Mouse (Mus musculus): ENCODE results near the gene Ankrd13d. TPM values are rescaled to one million over a fixed set of nuclear protein-coding genes. Genes with fewer than 3 reads are reported as not detected.

Gene Ankrd13d
- polyA plus RNA-seq, 1 experiment: 2.2 TPM

DNA sequence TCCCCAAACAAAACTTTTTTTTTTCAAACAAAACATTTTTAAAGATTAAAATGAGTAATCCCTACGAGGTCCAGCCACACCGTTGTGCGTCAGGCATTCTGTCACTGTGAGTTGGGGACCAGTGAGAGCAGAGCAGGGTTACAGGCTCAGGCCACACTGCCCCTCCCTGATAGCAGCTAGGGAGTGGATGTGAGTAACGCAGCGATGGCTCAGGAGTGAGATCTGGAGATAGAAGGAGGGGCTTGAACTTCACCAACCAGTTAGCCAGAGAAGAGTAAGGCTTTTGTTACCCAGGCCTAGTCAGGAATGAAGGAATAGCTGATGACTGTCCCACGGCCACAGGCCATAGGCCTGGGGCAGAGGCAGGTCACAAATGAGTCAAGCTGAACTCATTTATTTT is 38.2 kb downstream of the Ankrd13d start:
- no peaks in the 10 kb centered on the region for H3K36me3 ChIP-seq (ENCODE audit: control insufficient read depth, insufficient read depth)
- no peak for TF ChIP-seq MYOD1 (IDR thresholded peaks at IDR 0.05; ENCODE audit: control insufficient read depth, insufficient read length, low read depth)
- no peak for TF ChIP-seq CEBPB (IDR thresholded peaks at IDR 0.05; ENCODE audit: low read depth)
- TF ChIP-seq FOSL1 (IDR thresholded peaks at IDR 0.05; ENCODE audit: insufficient read depth, low read length, poor library complexity, severe bottlenecking): peak; percentile 12
- no peak for TF ChIP-seq USF1 (IDR thresholded peaks at IDR 0.05; ENCODE audit: low read depth)
- TF ChIP-seq CTCF (IDR thresholded peaks at IDR 0.05; ENCODE audit: control insufficient read depth, insufficient read depth, insufficient read length): no peak
- no peak for TF ChIP-seq MYOG (IDR thresholded peaks at IDR 0.05; ENCODE audit: control insufficient read depth, extremely low read depth, insufficient read length)
- no peak for TF ChIP-seq MAX (IDR thresholded peaks at IDR 0.05)
- H3K79me3 ChIP-seq (ENCODE audit: low read depth): no peaks in the 10 kb centered on the region
- no peak overlapping the region for H3K4me3 ChIP-seq (ENCODE audit: insufficient read depth, poor library complexity, severe bottlenecking)
- no peaks in the 10 kb centered on the region for H3K27me3 ChIP-seq (ENCODE audit: control insufficient read depth, insufficient read depth, insufficient read length)
- H3K79me2 ChIP-seq (ENCODE audit: control insufficient read depth, insufficient read depth): no peaks in the 10 kb centered on the region
- no peak overlapping the region for H3ac ChIP-seq (ENCODE audit: control insufficient read depth, insufficient read length, low read depth)

DNA sequence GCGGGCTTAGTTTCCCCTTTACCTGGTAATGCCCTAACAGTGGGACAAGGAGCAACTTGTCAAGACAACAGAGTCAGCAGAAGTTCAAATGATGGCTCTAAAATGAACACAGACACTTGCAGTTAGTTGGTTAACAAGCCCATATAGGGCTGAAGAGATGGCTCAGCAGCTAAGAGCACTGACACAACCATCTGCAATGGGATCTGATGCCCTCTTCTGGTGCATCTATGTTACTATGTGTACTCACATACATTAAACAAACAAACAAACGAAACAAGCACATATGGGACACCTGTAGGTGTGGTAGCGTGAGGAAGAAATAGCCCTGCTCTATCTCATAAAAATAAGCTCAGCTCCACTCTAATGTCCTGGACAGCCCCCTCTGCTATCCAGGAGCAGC is 40.5 kb downstream of the Ankrd13d start:
- no peak overlapping the region for H3ac ChIP-seq (ENCODE audit: control insufficient read depth, insufficient read length, low read depth)
- no peaks in the 10 kb centered on the region for H3K79me3 ChIP-seq (ENCODE audit: low read depth)
- TF ChIP-seq CTCF (IDR thresholded peaks at IDR 0.05; ENCODE audit: control insufficient read depth, insufficient read depth, insufficient read length) (no peak), MYOD1 (IDR thresholded peaks at IDR 0.05; ENCODE audit: control insufficient read depth, insufficient read length, low read depth) (no peak), CEBPB (IDR thresholded peaks at IDR 0.05; ENCODE audit: low read depth) (no peak), FOSL1 (IDR thresholded peaks at IDR 0.05; ENCODE audit: insufficient read depth, low read length, poor library complexity, severe bottlenecking) (no peak), MAX (IDR thresholded peaks at IDR 0.05) (no peak), USF1 (IDR thresholded peaks at IDR 0.05; ENCODE audit: low read depth) (no peak), MYOG (IDR thresholded peaks at IDR 0.05; ENCODE audit: control insufficient read depth, extremely low read depth, insufficient read length) (no peak)

DNA sequence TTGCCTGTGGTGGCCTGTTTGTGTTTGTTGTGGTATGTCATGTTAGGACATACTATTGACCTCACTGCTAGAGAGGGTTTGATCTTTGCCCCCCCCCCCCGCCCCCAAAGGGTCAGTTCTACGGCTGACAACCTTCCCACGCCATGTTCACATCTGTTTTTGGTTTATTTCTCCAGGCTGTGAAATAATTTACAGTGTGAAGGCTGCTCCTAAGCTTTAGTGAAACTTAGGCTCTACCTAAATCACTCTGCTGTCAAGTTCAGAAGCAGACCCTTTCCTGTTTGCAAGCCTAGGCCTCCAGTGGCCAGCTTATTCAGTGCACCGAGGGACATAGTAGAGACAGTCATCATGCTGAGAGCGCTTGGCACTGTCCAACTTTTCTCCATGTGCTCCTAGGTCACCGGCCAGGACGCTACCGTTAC is 42.7 kb downstream of the Ankrd13d start:
- Histone ChIP-seq H3K36me3 (ENCODE audit: control insufficient read depth, insufficient read depth) (no peaks in the 10 kb centered on the region), H3K79me3 (ENCODE audit: low read depth) (no peaks in the 10 kb centered on the region), H3K79me2 (ENCODE audit: control insufficient read depth, insufficient read depth) (no peaks in the 10 kb centered on the region), H3ac (ENCODE audit: control insufficient read depth, insufficient read length, low read depth) (no peak overlapping the region), H3K27me3 (ENCODE audit: control insufficient read depth, insufficient read depth, insufficient read length) (no peaks in the 10 kb centered on the region), H3K4me3 (ENCODE audit: insufficient read depth, poor library complexity, severe bottlenecking) (no peak overlapping the region)
- TF ChIP-seq USF1 (IDR thresholded peaks at IDR 0.05; ENCODE audit: low read depth): no peak
- no peak for TF ChIP-seq MAX (IDR thresholded peaks at IDR 0.05)
- TF ChIP-seq CTCF (IDR thresholded peaks at IDR 0.05; ENCODE audit: control insufficient read depth, insufficient read depth, insufficient read length): no peak
- TF ChIP-seq MYOG (IDR thresholded peaks at IDR 0.05; ENCODE audit: control insufficient read depth, extremely low read depth, insufficient read length): no peak
- no peak for TF ChIP-seq MYOD1 (IDR thresholded peaks at IDR 0.05; ENCODE audit: control insufficient read depth, insufficient read length, low read depth)
- no peak for TF ChIP-seq FOSL1 (IDR thresholded peaks at IDR 0.05; ENCODE audit: insufficient read depth, low read length, poor library complexity, severe bottlenecking)
- no peak for TF ChIP-seq CEBPB (IDR thresholded peaks at IDR 0.05; ENCODE audit: low read depth)

More for the DNA sequence above, 40.5 kb downstream of the Ankrd13d start:
- Histone ChIP-seq H3K79me2 (ENCODE audit: control insufficient read depth, insufficient read depth) (no peaks in the 10 kb centered on the region), H3K4me3 (ENCODE audit: insufficient read depth, poor library complexity, severe bottlenecking) (no peak overlapping the region), H3K36me3 (ENCODE audit: control insufficient read depth, insufficient read depth) (no peaks in the 10 kb centered on the region), H3K27me3 (ENCODE audit: control insufficient read depth, insufficient read depth, insufficient read length) (no peaks in the 10 kb centered on the region)

DNA sequence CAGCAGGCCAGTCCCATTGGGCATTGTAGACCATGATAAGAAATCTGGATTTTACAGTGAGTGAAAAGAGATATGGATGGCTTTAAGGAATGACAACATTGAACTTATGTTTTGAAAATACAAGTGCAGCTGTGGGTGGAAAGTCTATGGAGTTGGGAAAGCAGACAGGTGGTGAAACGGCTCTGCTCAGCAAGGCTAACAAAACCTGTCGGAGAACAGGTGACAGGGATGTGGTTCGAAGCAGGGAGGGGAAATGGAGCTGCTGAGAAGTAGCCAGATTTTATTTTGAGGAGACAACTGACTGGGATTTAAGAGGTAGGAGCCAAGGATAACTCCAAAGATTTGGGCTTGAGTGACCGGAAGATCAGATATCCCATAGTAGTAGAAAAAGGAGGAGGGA is 48.4 kb downstream of the Ankrd13d start:
- H3K36me3 ChIP-seq (ENCODE audit: control insufficient read depth, insufficient read depth): no peaks in the 10 kb centered on the region
- no peak for TF ChIP-seq MYOD1 (IDR thresholded peaks at IDR 0.05; ENCODE audit: control insufficient read depth, insufficient read length, low read depth)
- no peak for TF ChIP-seq CTCF (IDR thresholded peaks at IDR 0.05; ENCODE audit: control insufficient read depth, insufficient read depth, insufficient read length)
- no peak for TF ChIP-seq FOSL1 (IDR thresholded peaks at IDR 0.05; ENCODE audit: insufficient read depth, low read length, poor library complexity, severe bottlenecking)
- TF ChIP-seq USF1 (IDR thresholded peaks at IDR 0.05; ENCODE audit: low read depth): no peak
- TF ChIP-seq CEBPB (IDR thresholded peaks at IDR 0.05; ENCODE audit: low read depth): no peak
- TF ChIP-seq MYOG (IDR thresholded peaks at IDR 0.05; ENCODE audit: control insufficient read depth, extremely low read depth, insufficient read length): no peak
- no peak for TF ChIP-seq MAX (IDR thresholded peaks at IDR 0.05)
- H3K4me3 ChIP-seq (ENCODE audit: insufficient read depth, poor library complexity, severe bottlenecking): no peak overlapping the region
- no peaks in the 10 kb centered on the region for H3K79me3 ChIP-seq (ENCODE audit: low read depth)
- no peaks in the 10 kb centered on the region for H3K27me3 ChIP-seq (ENCODE audit: control insufficient read depth, insufficient read depth, insufficient read length)
- peaks cover 12% of the 10 kb centered on the region for H3K79me2 ChIP-seq (ENCODE audit: control insufficient read depth, insufficient read depth)
- no peak overlapping the region for H3ac ChIP-seq (ENCODE audit: control insufficient read depth, insufficient read length, low read depth)

DNA sequence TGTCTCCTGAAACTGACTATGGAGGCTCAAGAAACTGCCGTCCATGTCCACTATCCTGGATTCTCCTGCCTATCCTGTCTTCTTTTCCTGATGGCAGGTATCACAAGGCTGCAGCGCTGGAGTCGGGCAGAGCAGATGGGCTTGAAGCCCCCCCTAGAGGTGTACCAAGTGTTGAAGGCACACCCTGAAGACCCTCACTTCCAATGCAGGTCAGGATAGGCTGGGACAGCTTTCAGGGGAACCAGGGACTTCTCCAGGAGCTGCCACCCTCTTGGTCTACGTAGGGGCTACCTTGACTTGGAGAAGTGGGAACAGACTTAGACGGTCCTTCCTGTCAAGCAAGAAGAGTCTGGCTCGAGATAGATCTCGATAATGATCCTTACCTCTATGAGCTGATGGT is 50.3 kb downstream of the Ankrd13d start:
- Histone ChIP-seq H3K36me3 (ENCODE audit: control insufficient read depth, insufficient read depth) (no peaks in the 10 kb centered on the region), H3K27me3 (ENCODE audit: control insufficient read depth, insufficient read depth, insufficient read length) (no peaks in the 10 kb centered on the region), H3K4me3 (ENCODE audit: insufficient read depth, poor library complexity, severe bottlenecking) (peak overlapping the region; percentile 35), H3K79me2 (ENCODE audit: control insufficient read depth, insufficient read depth) (peaks cover 12% of the 10 kb centered on the region), H3ac (ENCODE audit: control insufficient read depth, insufficient read length, low read depth) (peak overlapping the region; percentile 21), H3K79me3 (ENCODE audit: low read depth) (no peaks in the 10 kb centered on the region)
- TF ChIP-seq MAX (IDR thresholded peaks at IDR 0.05) (no peak), USF1 (IDR thresholded peaks at IDR 0.05; ENCODE audit: low read depth) (no peak), CEBPB (IDR thresholded peaks at IDR 0.05; ENCODE audit: low read depth) (no peak), MYOD1 (IDR thresholded peaks at IDR 0.05; ENCODE audit: control insufficient read depth, insufficient read length, low read depth) (no peak), MYOG (IDR thresholded peaks at IDR 0.05; ENCODE audit: control insufficient read depth, extremely low read depth, insufficient read length) (no peak), CTCF (IDR thresholded peaks at IDR 0.05; ENCODE audit: control insufficient read depth, insufficient read depth, insufficient read length) (no peak), FOSL1 (IDR thresholded peaks at IDR 0.05; ENCODE audit: insufficient read depth, low read length, poor library complexity, severe bottlenecking) (no peak)

DNA sequence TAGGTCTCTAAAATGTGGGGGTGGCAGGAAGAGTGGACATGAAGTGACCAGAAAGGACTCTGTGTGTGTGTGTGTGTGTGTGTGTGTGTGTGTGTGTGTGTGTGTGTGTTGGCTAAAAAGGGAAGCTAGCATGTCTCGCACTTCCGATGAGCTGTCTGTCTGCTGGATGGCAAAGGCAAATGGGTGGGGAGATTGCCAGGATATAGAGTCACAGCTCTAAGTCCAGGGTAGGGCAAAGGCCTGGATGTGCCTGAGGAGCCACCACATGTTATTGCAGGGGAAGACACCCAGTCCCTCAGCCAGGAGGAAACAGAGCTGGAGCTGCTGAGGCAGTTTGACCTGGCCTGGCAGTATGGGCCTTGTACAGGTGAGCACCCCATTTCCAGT is 50.8 kb downstream of the Ankrd13d start:
- Histone ChIP-seq H3K4me3 (ENCODE audit: insufficient read depth, poor library complexity, severe bottlenecking) (peak overlapping the region; percentile 35), H3K27me3 (ENCODE audit: control insufficient read depth, insufficient read depth, insufficient read length) (no peaks in the 10 kb centered on the region), H3K79me2 (ENCODE audit: control insufficient read depth, insufficient read depth) (peaks cover 12% of the 10 kb centered on the region), H3K36me3 (ENCODE audit: control insufficient read depth, insufficient read depth) (no peaks in the 10 kb centered on the region), H3K79me3 (ENCODE audit: low read depth) (no peaks in the 10 kb centered on the region), H3ac (ENCODE audit: control insufficient read depth, insufficient read length, low read depth) (peak overlapping the region; percentile 62)
- TF ChIP-seq MAX (IDR thresholded peaks at IDR 0.05): no peak
- TF ChIP-seq CEBPB (IDR thresholded peaks at IDR 0.05; ENCODE audit: low read depth): no peak
- TF ChIP-seq MYOG (IDR thresholded peaks at IDR 0.05; ENCODE audit: control insufficient read depth, extremely low read depth, insufficient read length): no peak
- no peak for TF ChIP-seq CTCF (IDR thresholded peaks at IDR 0.05; ENCODE audit: control insufficient read depth, insufficient read depth, insufficient read length)
- no peak for TF ChIP-seq FOSL1 (IDR thresholded peaks at IDR 0.05; ENCODE audit: insufficient read depth, low read length, poor library complexity, severe bottlenecking)
- TF ChIP-seq MYOD1 (IDR thresholded peaks at IDR 0.05; ENCODE audit: control insufficient read depth, insufficient read length, low read depth): no peak
- TF ChIP-seq USF1 (IDR thresholded peaks at IDR 0.05; ENCODE audit: low read depth): no peak

All from C2C12 (cell line).